Mouse (Mus musculus): ENCODE measurements around the gene Uvrag. TPM values are rescaled to one million over a fixed set of nuclear protein-coding genes. Genes with fewer than 3 reads are reported as not detected.
A peak's percentile ranks its signal among the peaks of the same experiment; 100 is the strongest.

Uvrag gene
- polyA plus RNA-seq, 1 experiment from 2014 or later, result 18.2 TPM

DNA sequence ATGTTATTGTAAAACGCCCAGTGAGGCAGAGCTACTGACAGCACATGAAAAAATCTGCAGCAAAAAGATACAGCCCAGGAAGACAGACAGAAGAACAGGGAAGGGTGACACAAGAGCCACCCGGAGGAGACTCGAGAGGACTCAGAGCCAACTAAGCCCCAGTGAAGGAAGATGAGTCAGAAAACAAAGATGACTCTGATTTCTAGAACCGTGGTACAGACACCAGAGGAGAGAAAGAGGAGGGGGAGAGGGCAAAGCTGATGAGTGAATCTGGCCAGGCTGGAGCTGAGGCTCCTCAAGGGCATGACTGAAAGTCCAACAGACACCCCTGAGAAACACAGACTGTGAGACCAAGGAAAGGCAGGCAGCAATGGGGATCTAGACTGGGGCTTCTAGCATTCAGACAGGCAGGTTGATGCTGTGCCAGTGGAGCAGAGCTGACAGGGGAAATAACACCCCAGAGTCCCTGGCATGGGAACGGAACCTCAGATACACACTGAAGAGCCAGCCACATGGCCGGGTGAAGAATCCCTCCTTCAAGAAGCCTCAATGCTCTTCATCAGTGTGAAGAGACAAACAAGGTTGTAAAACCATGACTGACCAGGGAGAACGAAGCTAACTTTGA, 79.8 kb downstream of the Uvrag start:
- H3K9ac ChIP-seq (ENCODE audit: low read depth, low read length), result no peak overlapping the region
- ATAC-seq (ENCODE audit: low read depth) (no peak), DNase-seq (ENCODE audit: low spot score) (no peak)
- no peak overlapping the region for H3K4me2 ChIP-seq (ENCODE audit: low read depth, low read length)
- H3K4me3 ChIP-seq (ENCODE audit: low read depth, low read length), result no peak overlapping the region
- no peaks in the 10 kb centered on the region for H3K36me3 ChIP-seq (ENCODE audit: control insufficient read depth, insufficient read depth, low read length)
- peaks cover 15% of the 10 kb centered on the region; the same call in 1 of the 2 replicates for H3K4me1 ChIP-seq (ENCODE audit: control insufficient read depth, insufficient read depth, low read length)
- H3K27ac ChIP-seq (replicated peaks; ENCODE audit: low read depth, low read length), result peak overlapping the region; percentile 70; the same call in 1 of the 2 replicates
- WGBS, result 77% methylated on average over 7 of the region's 7 CpGs
- H3K9me3 ChIP-seq (ENCODE audit: control insufficient read depth, low read length), result no peaks in the 10 kb centered on the region
- H3K27me3 ChIP-seq (replicated peaks; ENCODE audit: control insufficient read depth, insufficient read depth, low read length), result no peaks in the 10 kb centered on the region

DNA sequence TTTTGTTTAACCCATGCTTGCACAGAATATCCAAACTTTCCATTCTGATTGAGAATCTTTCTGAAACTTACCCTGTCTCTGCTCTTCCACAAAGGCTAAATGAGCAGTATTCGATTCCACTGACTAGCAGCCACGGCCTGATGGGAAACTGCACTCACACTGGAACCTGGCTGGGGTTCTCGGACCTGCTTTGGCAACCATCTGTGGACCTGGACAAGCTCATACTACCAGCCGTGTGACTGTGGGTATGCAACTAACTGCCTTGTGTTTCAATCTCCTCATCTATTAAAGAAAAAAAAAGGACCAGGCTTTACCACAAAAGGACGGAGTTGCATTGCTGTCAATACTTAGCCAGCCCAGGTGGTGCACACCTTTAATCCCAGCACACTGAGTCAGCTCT, 80.5 kb downstream of the Uvrag start:
- Histone ChIP-seq H3K36me3 (ENCODE audit: control insufficient read depth, insufficient read depth, low read length) (no peaks in the 10 kb centered on the region), H3K4me3 (ENCODE audit: low read depth, low read length) (no peak overlapping the region), H3K9ac (ENCODE audit: low read depth, low read length) (no peak overlapping the region), H3K27ac (replicated peaks; ENCODE audit: low read depth, low read length) (peak overlapping the region; percentile 70), H3K9me3 (ENCODE audit: control insufficient read depth, low read length) (no peaks in the 10 kb centered on the region), H3K27me3 (replicated peaks; ENCODE audit: control insufficient read depth, insufficient read depth, low read length) (no peaks in the 10 kb centered on the region), H3K4me1 (ENCODE audit: control insufficient read depth, insufficient read depth, low read length) (peaks cover 8% of the 10 kb centered on the region; the same call in 1 of the 2 replicates), H3K4me2 (ENCODE audit: low read depth, low read length) (no peak overlapping the region)
- no peak for DNase-seq (ENCODE audit: low spot score)
- ATAC-seq (ENCODE audit: low read depth), result no peak
- 74% methylated on average over 5 of the region's 5 CpGs for WGBS

DNA sequence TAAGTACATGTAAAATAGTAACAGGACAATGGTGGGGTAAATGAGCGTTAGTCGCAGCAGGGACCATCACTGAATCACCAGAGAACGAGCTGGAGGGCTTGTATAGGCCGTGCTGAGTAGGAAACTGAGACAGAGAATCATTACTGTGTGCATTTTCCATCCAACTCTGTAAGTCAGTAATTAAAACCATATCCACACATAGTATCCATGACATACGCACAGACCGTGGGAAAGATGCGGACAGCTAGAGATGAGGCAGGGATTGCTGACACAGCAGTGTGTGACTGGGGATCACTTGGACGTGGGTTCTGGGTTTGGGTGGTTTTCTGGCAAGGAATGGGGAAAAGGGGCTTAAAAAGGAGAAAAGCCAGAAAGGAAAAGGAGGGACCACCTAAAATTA, 81.0 kb downstream of the Uvrag start:
- Histone ChIP-seq H3K27me3 (replicated peaks; ENCODE audit: control insufficient read depth, insufficient read depth, low read length) (no peaks in the 10 kb centered on the region), H3K4me1 (ENCODE audit: control insufficient read depth, insufficient read depth, low read length) (peaks cover 4% of the 10 kb centered on the region; the same call in 1 of the 2 replicates), H3K4me2 (ENCODE audit: low read depth, low read length) (no peak overlapping the region), H3K27ac (replicated peaks; ENCODE audit: low read depth, low read length) (peak overlapping the region; percentile 70), H3K4me3 (ENCODE audit: low read depth, low read length) (no peak overlapping the region), H3K36me3 (ENCODE audit: control insufficient read depth, insufficient read depth, low read length) (no peaks in the 10 kb centered on the region), H3K9me3 (ENCODE audit: control insufficient read depth, low read length) (no peaks in the 10 kb centered on the region), H3K9ac (ENCODE audit: low read depth, low read length) (no peak overlapping the region)
- DNase-seq (ENCODE audit: low spot score) (peak; percentile 84), ATAC-seq (ENCODE audit: low read depth) (peak; percentile 46)
- WGBS, result 45% methylated on average over 8 of the region's 8 CpGs

DNA sequence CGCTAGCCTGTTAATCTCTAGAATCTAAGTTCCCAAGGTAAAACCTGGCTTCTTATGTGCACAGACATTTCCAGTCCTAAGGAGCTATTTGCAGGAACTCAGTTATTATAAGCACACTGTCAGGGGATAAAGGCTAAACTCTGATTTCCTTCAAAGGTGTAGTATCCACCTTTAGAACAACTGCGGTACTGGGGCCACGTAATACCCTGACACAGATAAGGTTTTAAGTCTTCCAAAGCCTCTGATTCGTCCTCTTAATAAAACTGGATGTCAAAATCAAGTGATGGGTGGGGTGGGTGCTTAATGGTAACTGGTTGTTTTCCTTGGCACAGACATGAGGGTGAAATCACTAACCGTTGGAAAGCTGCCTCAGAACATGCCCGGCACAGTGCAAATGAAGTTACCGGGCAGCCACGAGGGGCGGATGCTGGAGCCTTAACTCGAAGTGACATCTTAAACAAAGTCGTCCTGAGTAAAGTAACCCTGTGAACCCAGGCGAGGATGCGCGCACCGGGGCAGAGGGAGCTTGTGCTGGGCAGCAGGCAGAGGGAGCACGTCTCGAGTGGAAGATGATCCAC, 83.8 kb downstream of the Uvrag start:
- no peak for ATAC-seq (ENCODE audit: low read depth)
- H3K27ac ChIP-seq (replicated peaks; ENCODE audit: low read depth, low read length), result no peak overlapping the region
- H3K9ac ChIP-seq (ENCODE audit: low read depth, low read length), result no peak overlapping the region
- H3K27me3 ChIP-seq (replicated peaks; ENCODE audit: control insufficient read depth, insufficient read depth, low read length), result no peaks in the 10 kb centered on the region
- H3K9me3 ChIP-seq (ENCODE audit: control insufficient read depth, low read length), result peaks cover 12% of the 10 kb centered on the region
- WGBS, result 72% methylated on average over 17 of the region's 17 CpGs
- H3K36me3 ChIP-seq (ENCODE audit: control insufficient read depth, insufficient read depth, low read length), result no peaks in the 10 kb centered on the region; the same call in 1 of the 2 replicates
- H3K4me1 ChIP-seq (ENCODE audit: control insufficient read depth, insufficient read depth, low read length), result peaks cover 8% of the 10 kb centered on the region; the same call in 1 of the 2 replicates
- no peak overlapping the region for H3K4me3 ChIP-seq (ENCODE audit: low read depth, low read length)
- H3K4me2 ChIP-seq (ENCODE audit: low read depth, low read length), result no peak overlapping the region
- no peak for DNase-seq (ENCODE audit: low spot score)

DNA sequence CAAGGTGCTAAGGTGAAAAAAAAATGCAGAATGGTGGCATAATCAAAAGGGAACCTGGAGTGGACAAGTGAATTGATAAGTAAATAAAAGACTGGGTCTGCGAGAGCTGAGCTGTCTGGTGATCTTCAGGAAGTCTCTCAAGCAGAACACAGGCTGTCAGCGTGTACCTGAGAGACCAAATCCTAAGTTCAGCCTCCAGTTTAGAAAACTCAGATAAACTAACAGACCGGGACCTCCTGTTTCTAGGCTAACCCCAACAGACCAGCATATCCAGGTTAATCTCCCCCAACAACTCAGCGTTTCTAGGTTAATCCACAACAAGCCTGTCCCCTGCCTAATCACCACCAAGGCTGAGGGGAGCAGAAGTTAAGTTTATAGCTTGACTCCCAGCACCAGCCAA, 87.3 kb downstream of the Uvrag start:
- H3K27ac ChIP-seq (replicated peaks; ENCODE audit: low read depth, low read length), result no peak overlapping the region
- no peak for ATAC-seq (ENCODE audit: low read depth)

DNA sequence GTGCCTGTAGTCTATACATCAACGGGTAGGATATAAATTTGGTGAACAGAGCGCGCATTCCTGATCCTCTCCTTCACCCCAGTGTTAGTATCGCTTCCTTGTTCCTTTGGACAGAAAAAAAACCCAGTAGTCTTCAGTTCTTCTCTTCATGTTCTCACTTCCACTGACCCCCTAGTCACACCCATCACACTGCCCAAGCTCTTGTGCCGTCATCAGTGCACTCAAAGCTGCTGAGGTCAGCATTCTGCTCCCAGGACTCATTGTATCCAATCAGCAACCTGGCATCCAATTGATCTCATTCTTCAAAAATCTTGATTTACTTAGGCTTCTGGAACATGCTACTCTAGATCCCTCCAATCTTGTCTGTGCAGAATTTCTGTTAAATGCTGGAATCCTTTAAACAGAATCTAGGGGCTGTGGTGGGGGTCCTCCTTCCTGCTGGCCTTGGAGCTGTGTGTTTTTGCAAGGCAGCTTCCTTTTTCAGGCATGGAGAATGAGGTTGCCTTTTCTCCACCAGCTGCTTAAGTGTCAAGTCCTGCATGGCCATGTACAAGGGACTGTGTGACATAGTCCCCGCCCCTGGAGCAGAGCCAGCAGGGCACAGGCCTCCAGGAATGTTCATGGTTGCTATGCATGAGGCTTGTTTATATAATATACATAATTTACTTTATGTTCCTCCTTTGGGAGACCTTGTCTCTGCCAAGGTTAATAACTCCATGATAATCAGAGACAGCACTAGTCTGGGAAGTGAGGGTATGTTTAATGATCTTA, 88.3 kb downstream of the Uvrag start:
- peaks cover 12% of the 10 kb centered on the region for H3K4me1 ChIP-seq (ENCODE audit: control insufficient read depth, insufficient read depth, low read length)
- no peaks in the 10 kb centered on the region for H3K27me3 ChIP-seq (replicated peaks; ENCODE audit: control insufficient read depth, insufficient read depth, low read length)
- H3K9me3 ChIP-seq (ENCODE audit: control insufficient read depth, low read length), result peaks cover 12% of the 10 kb centered on the region
- H3K4me3 ChIP-seq (ENCODE audit: low read depth, low read length), result no peak overlapping the region
- H3K36me3 ChIP-seq (ENCODE audit: control insufficient read depth, insufficient read depth, low read length), result no peaks in the 10 kb centered on the region; the same call in 1 of the 2 replicates
- ATAC-seq (ENCODE audit: low read depth) (no peak), DNase-seq (ENCODE audit: low spot score) (no peak)
- H3K9ac ChIP-seq (ENCODE audit: low read depth, low read length), result no peak overlapping the region
- H3K4me2 ChIP-seq (ENCODE audit: low read depth, low read length), result no peak overlapping the region
- no peak overlapping the region; the same call in 1 of the 2 replicates for H3K27ac ChIP-seq (replicated peaks; ENCODE audit: low read depth, low read length)
- 85% methylated on average over 6 of the region's 6 CpGs for WGBS

More for the DNA sequence above, 87.3 kb downstream of the Uvrag start:
- Histone ChIP-seq H3K4me2 (ENCODE audit: low read depth, low read length) (no peak overlapping the region), H3K9ac (ENCODE audit: low read depth, low read length) (no peak overlapping the region), H3K36me3 (ENCODE audit: control insufficient read depth, insufficient read depth, low read length) (no peaks in the 10 kb centered on the region; the same call in 1 of the 2 replicates), H3K4me3 (ENCODE audit: low read depth, low read length) (no peak overlapping the region), H3K4me1 (ENCODE audit: control insufficient read depth, insufficient read depth, low read length) (peaks cover 12% of the 10 kb centered on the region), H3K27me3 (replicated peaks; ENCODE audit: control insufficient read depth, insufficient read depth, low read length) (no peaks in the 10 kb centered on the region), H3K9me3 (ENCODE audit: control insufficient read depth, low read length) (peaks cover 12% of the 10 kb centered on the region)
- DNase-seq (ENCODE audit: low spot score), result no peak
- 87% methylated on average over 4 of the region's 4 CpGs for WGBS

DNA sequence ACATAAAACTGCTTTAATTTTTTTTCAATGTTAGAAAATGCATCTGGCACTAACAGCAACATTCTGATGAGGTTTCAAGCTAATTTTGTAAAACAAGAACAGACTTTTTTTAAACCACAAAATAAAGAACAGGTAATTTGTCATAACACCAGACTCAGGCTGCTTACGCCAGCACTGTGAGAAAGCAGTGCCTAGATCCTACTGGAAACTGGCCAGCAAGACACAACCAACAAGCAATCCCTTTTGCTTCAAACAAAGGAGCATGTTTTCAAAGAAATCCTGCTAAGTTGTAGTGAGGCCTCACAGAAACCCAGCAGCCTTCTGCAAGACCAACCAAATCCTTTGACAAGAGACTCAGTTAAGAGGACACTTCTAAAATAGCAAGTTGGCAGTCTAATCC, 90.1 kb downstream of the Uvrag start:
- DNase-seq (ENCODE audit: low spot score), result peak; percentile 82
- peak; percentile 64 for ATAC-seq (ENCODE audit: low read depth)
- Histone ChIP-seq H3K9ac (ENCODE audit: low read depth, low read length) (0 out of 2 replicates have a peak overlapping the region, but pooled peaks have one; percentile 1), H3K9me3 (ENCODE audit: control insufficient read depth, low read length) (peaks cover 12% of the 10 kb centered on the region), H3K4me1 (ENCODE audit: control insufficient read depth, insufficient read depth, low read length) (peaks cover 24% of the 10 kb centered on the region), H3K4me2 (ENCODE audit: low read depth, low read length) (no peak overlapping the region), H3K36me3 (ENCODE audit: control insufficient read depth, insufficient read depth, low read length) (no peaks in the 10 kb centered on the region; the same call in 1 of the 2 replicates), H3K4me3 (ENCODE audit: low read depth, low read length) (no peak overlapping the region), H3K27me3 (replicated peaks; ENCODE audit: control insufficient read depth, insufficient read depth, low read length) (no peaks in the 10 kb centered on the region), H3K27ac (replicated peaks; ENCODE audit: low read depth, low read length) (peak overlapping the region; percentile 65)
- 51% methylated on average over 1 of the region's 1 CpGs for WGBS

DNA sequence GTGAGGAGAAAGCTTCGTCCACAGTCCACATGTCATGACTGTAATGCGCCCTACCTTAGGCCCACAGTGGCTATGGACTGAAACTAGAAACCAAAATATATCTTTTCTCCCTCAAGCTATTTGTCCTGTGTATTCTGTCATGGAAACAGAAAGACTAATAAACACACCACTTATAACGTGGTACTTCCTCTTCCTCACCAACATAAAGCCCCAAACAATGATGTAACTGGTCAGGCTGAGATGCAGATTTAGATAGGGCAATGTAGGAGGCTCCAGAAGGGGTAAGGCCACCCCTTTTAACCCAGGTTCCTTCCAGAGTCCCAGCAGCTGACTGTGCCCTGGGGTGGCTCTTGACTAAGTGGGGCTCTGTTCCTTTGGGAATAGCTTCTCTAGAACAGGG, 91.0 kb downstream of the Uvrag start:
- no peak overlapping the region for H3K4me3 ChIP-seq (ENCODE audit: low read depth, low read length)
- no peaks in the 10 kb centered on the region for H3K27me3 ChIP-seq (replicated peaks; ENCODE audit: control insufficient read depth, insufficient read depth, low read length)
- ATAC-seq (ENCODE audit: low read depth) (no peak), DNase-seq (ENCODE audit: low spot score) (no peak)
- 67% methylated on average over 3 of the region's 3 CpGs for WGBS
- H3K9ac ChIP-seq (ENCODE audit: low read depth, low read length), result no peak overlapping the region
- H3K9me3 ChIP-seq (ENCODE audit: control insufficient read depth, low read length), result peaks cover 12% of the 10 kb centered on the region
- H3K4me1 ChIP-seq (ENCODE audit: control insufficient read depth, insufficient read depth, low read length), result peaks cover 26% of the 10 kb centered on the region
- H3K27ac ChIP-seq (replicated peaks; ENCODE audit: low read depth, low read length), result no peak overlapping the region
- no peak overlapping the region for H3K4me2 ChIP-seq (ENCODE audit: low read depth, low read length)
- no peaks in the 10 kb centered on the region; the same call in 1 of the 2 replicates for H3K36me3 ChIP-seq (ENCODE audit: control insufficient read depth, insufficient read depth, low read length)
